Mouse (Mus musculus): ENCODE measurements around the gene Galnt11.

DNA sequence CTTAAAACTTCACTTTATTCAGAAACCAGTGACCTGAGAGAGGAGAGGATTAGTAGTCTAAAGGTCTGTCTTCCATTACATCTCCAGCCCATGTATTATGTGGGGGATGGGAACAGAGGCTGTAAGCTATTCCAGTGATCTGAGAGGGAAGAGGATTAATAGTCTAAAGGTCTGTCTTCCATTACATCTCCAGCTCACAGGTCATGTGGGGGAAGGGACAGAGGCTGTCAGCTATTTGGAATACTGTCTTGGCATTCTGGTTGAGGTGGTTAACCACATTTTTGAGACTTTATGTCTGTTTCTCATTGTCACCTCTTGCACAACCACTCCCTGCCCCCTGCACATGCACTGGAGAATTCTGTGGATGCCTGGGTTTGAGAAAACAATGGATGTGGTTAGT is 34.0 kb upstream of the Galnt11 start:
- TF ChIP-seq EP300 (IDR thresholded peaks at IDR 0.05; ENCODE audit: low read depth): no peak
- TF ChIP-seq CTCF (IDR thresholded peaks at IDR 0.05; ENCODE audit: low read depth): no peak

All from liver, postnatal 0 days (tissue).